Mouse (Mus musculus) hindbrain, embryonic 16.5 days (tissue): ENCODE measurements at regions not wholly inside any gene's neighbourhood (a gene's known extent, or its start where the extent isn't known, plus 50 kb on each side); places are given as distances from the start of the nearest gene placed in this dataset.

ENCODE experiments used
- ATAC-seq: fragments of 200-750 bp; cut with Nextera tagmentation; 2 replicates; pipeline ENCODE4 v1.8.0; 2017; ENCODE audit warnings: moderate TSS enrichment, moderate library complexity
- H3K27ac ChIP-seq: fragments of 300-500 bp; sonication (generic); 2 replicates; pipeline ENCODE4 v1.5.1; 2014; ENCODE audit warnings: low read depth, mild to moderate bottlenecking, control low read depth, low read length, moderate library complexity
- H3K27me3 ChIP-seq: fragments of 300-500 bp; sonication (generic); replicated peaks from 2 replicates; pipeline ENCODE4 v1.6.1; 2014; ENCODE audit warnings: low read length; ENCODE audit not compliant: control insufficient read depth, insufficient read depth
- H3K36me3 ChIP-seq: fragments of 300-500 bp; sonication (generic); 2 replicates; pipeline ENCODE4 v1.6.1; 2014; ENCODE audit warnings: mild to moderate bottlenecking, low read length, moderate library complexity, mixed read lengths; ENCODE audit not compliant: control insufficient read depth, insufficient read depth
- H3K4me1 ChIP-seq: fragments of 300-500 bp; sonication (generic); 2 replicates; pipeline ENCODE4 v1.6.1; 2014; ENCODE audit warnings: low read depth, low read length; ENCODE audit not compliant: control insufficient read depth, insufficient read depth
- H3K4me2 ChIP-seq: fragments of 300-500 bp; sonication (generic); 2 replicates; pipeline ENCODE4 v1.6.1; 2014; ENCODE audit warnings: mild to moderate bottlenecking, low read length, control low read depth, moderate library complexity
- H3K4me3 ChIP-seq: fragments of 300-500 bp; sonication (generic); 2 replicates; pipeline ENCODE4 v1.5.1; 2014; ENCODE audit warnings: mild to moderate bottlenecking, low read length, control low read depth, moderate library complexity
- H3K9ac ChIP-seq: fragments of 300-500 bp; sonication (generic); 2 replicates; pipeline ENCODE4 v1.6.1; 2014; ENCODE audit warnings: low read depth, mild to moderate bottlenecking, control low read depth, low read length, moderate library complexity
- H3K9me3 ChIP-seq: fragments of 300-500 bp; sonication (generic); 2 replicates; pipeline ENCODE4 v1.6.1; 2014; ENCODE audit warnings: mild to moderate bottlenecking, low read length, moderate library complexity; ENCODE audit not compliant: control insufficient read depth
- WGBS: fragments of 180-500 bp; shearing (Covaris S2); extraction: QIAGEN DNeasy Blood & Tissue Kit; methylation state at CpG from one replicate; pipeline ENCODE4 v1.1.7; 2014; 5-methylcytosine and 5-hydroxymethylcytosine counted together

GRCm38 (mm10) chr16:76786405-76787155 lies 226.9 kb upstream of the Usp25 start:
- no peak for ATAC-seq
- no peak overlapping the region for H3K27ac ChIP-seq
- H3K9ac ChIP-seq, result no peak overlapping the region
- H3K9me3 ChIP-seq, result no peaks in the 10 kb centered on the region
- no peaks in the 10 kb centered on the region for H3K27me3 ChIP-seq
- no peak overlapping the region for H3K4me3 ChIP-seq
- no peaks in the 10 kb centered on the region for H3K4me1 ChIP-seq
- WGBS, result 79% methylated on average over 6 of the region's 6 CpGs
- no peaks in the 10 kb centered on the region for H3K36me3 ChIP-seq
- no peak overlapping the region for H3K4me2 ChIP-seq

- WGBS, result 60% methylated on average over 5 of the region's 5 CpGs
These were observed 230.8 kb upstream of the Usp25 start for GRCm38 (mm10) chr16:76782656-76783055.

GRCm38 (mm10) chr16:76775790-76776189 lies 237.7 kb upstream of the Usp25 start:
- no peaks in the 10 kb centered on the region for H3K27me3 ChIP-seq
- H3K27ac ChIP-seq, result no peak overlapping the region
- no peaks in the 10 kb centered on the region for H3K36me3 ChIP-seq
- H3K9me3 ChIP-seq, result no peaks in the 10 kb centered on the region
- WGBS, result 50% methylated on average over 2 of the region's 2 CpGs
- H3K9ac ChIP-seq, result no peak overlapping the region
- no peak for ATAC-seq
- no peak overlapping the region for H3K4me2 ChIP-seq
- no peaks in the 10 kb centered on the region for H3K4me1 ChIP-seq
- H3K4me3 ChIP-seq, result no peak overlapping the region

More at GRCm38 (mm10) chr16:76782656-76783055, 230.8 kb upstream of the Usp25 start:
- H3K27me3 ChIP-seq, result no peaks in the 10 kb centered on the region
- H3K4me1 ChIP-seq, result no peaks in the 10 kb centered on the region
- H3K4me2 ChIP-seq, result no peak overlapping the region
- no peak overlapping the region for H3K9ac ChIP-seq
- no peaks in the 10 kb centered on the region for H3K36me3 ChIP-seq
- no peak overlapping the region for H3K4me3 ChIP-seq
- no peak for ATAC-seq
- no peaks in the 10 kb centered on the region for H3K9me3 ChIP-seq
- H3K27ac ChIP-seq, result no peak overlapping the region

- Histone ChIP-seq H3K36me3 (no peaks in the 10 kb centered on the region), H3K27me3 (no peaks in the 10 kb centered on the region), H3K4me1 (no peaks in the 10 kb centered on the region), H3K4me3 (no peak overlapping the region), H3K9me3 (no peaks in the 10 kb centered on the region), H3K27ac (no peak overlapping the region), H3K9ac (no peak overlapping the region), H3K4me2 (no peak overlapping the region)
- no peak for ATAC-seq
- 74% methylated on average over 8 of the region's 8 CpGs for WGBS
These were observed 239.5 kb upstream of the Usp25 start for GRCm38 (mm10) chr16:76774032-76774431.

GRCm38 (mm10) chr16:76773466-76773865 lies 240.0 kb upstream of the Usp25 start:
- H3K27me3 ChIP-seq, result no peaks in the 10 kb centered on the region
- no peak overlapping the region for H3K4me2 ChIP-seq
- H3K36me3 ChIP-seq, result no peaks in the 10 kb centered on the region
- no peak overlapping the region for H3K9ac ChIP-seq
- H3K4me1 ChIP-seq, result no peaks in the 10 kb centered on the region
- ATAC-seq, result no peak
- H3K27ac ChIP-seq, result no peak overlapping the region
- H3K9me3 ChIP-seq, result no peaks in the 10 kb centered on the region
- no peak overlapping the region for H3K4me3 ChIP-seq

- 84% methylated on average over 9 of the region's 9 CpGs for WGBS
- H3K9me3 ChIP-seq, result no peaks in the 10 kb centered on the region
- H3K9ac ChIP-seq, result no peak overlapping the region
- no peaks in the 10 kb centered on the region for H3K27me3 ChIP-seq
- no peaks in the 10 kb centered on the region for H3K36me3 ChIP-seq
- no peak overlapping the region for H3K4me2 ChIP-seq
- H3K4me3 ChIP-seq, result no peak overlapping the region
- no peak overlapping the region for H3K27ac ChIP-seq
- no peak for ATAC-seq
- H3K4me1 ChIP-seq, result no peaks in the 10 kb centered on the region
These were observed 244.9 kb upstream of the Usp25 start for GRCm38 (mm10) chr16:76768607-76769006.

GRCm38 (mm10) chr16:76766636-76767035 lies 246.9 kb upstream of the Usp25 start:
- H3K9me3 ChIP-seq, result no peaks in the 10 kb centered on the region
- H3K36me3 ChIP-seq, result no peaks in the 10 kb centered on the region
- ATAC-seq, result no peak
- no peak overlapping the region for H3K9ac ChIP-seq
- 79% methylated on average over 3 of the region's 3 CpGs for WGBS
- H3K4me3 ChIP-seq, result no peak overlapping the region
- no peaks in the 10 kb centered on the region for H3K27me3 ChIP-seq
- H3K4me1 ChIP-seq, result no peaks in the 10 kb centered on the region
- H3K27ac ChIP-seq, result no peak overlapping the region
- H3K4me2 ChIP-seq, result no peak overlapping the region

GRCm38 (mm10) chr16:76765536-76765935 lies 248.0 kb upstream of the Usp25 start:
- WGBS, result 30% methylated on average over 7 of the region's 7 CpGs
- H3K4me1 ChIP-seq, result no peaks in the 10 kb centered on the region

GRCm38 (mm10) chr16:76764994-76765393 lies 248.5 kb upstream of the Usp25 start:
- Histone ChIP-seq H3K4me3 (no peak overlapping the region), H3K4me2 (no peak overlapping the region), H3K9ac (no peak overlapping the region), H3K9me3 (no peaks in the 10 kb centered on the region), H3K27me3 (no peaks in the 10 kb centered on the region), H3K36me3 (no peaks in the 10 kb centered on the region), H3K4me1 (no peaks in the 10 kb centered on the region), H3K27ac (no peak overlapping the region)
- 55% methylated on average over 5 of the region's 5 CpGs for WGBS
- no peak for ATAC-seq

More at GRCm38 (mm10) chr16:76765536-76765935, 248.0 kb upstream of the Usp25 start:
- Histone ChIP-seq H3K9me3 (no peaks in the 10 kb centered on the region), H3K27ac (no peak overlapping the region), H3K36me3 (no peaks in the 10 kb centered on the region), H3K4me3 (no peak overlapping the region), H3K9ac (no peak overlapping the region), H3K4me2 (no peak overlapping the region), H3K27me3 (no peaks in the 10 kb centered on the region)
- no peak for ATAC-seq
